Mouse (Mus musculus): ENCODE data around the gene Slc12a4.
"Not testable (repeated sequence)": the region's sequence is repeated elsewhere in the genome, so short reads cannot be mapped to it uniquely, and the experiment has no call there.

GRCm38 (mm10) chr8:106012203-106012602 lies 46.3 kb upstream of the Slc12a4 start:
- not testable (repeated sequence) for TF ChIP-seq POLR2A (IDR thresholded peaks at IDR 0.05; ENCODE audit: insufficient read depth, low read length); CTCF (IDR thresholded peaks at IDR 0.05; ENCODE audit: low read depth, low read length); EP300 (IDR thresholded peaks at IDR 0.05; ENCODE audit: insufficient read depth, low read depth, low read length)
